Mouse (Mus musculus) megakaryocyte, adult 5-6 weeks (primary cell): ENCODE measurements around the gene Anxa11. TPM values are rescaled to one million over a fixed set of nuclear protein-coding genes. Genes with fewer than 3 reads are reported as not detected.
"Not testable (repeated sequence)": the region's sequence is repeated elsewhere in the genome, so short reads cannot be mapped to it uniquely, and the experiment has no call there.

Source experiments
- ATAC-seq: 2 replicates; pipeline ENCODE4 v1.8.0; 2016; ENCODE audit warnings: mild to moderate bottlenecking, inconsistent platforms; ENCODE audit not compliant: poor library complexity, severe bottlenecking
- total RNA-seq, 2 experiments: library from RNA; stranded (forward) in 1 of 2; stranded (reverse) in 1 of 2; fragments of 153-499, 151-499 nt in 1 of 2; fragments of 221-1000, 200-1000 nt in 1 of 2; gene quantifications; 2 replicates each; pipeline versions ENCODE4 v1.2.3 to v1.2.4; 2015 to 2017

Anxa11 gene
- total RNA-seq, 2 experiments from 2014 or later: 21.2 to 91.2 TPM

DNA sequence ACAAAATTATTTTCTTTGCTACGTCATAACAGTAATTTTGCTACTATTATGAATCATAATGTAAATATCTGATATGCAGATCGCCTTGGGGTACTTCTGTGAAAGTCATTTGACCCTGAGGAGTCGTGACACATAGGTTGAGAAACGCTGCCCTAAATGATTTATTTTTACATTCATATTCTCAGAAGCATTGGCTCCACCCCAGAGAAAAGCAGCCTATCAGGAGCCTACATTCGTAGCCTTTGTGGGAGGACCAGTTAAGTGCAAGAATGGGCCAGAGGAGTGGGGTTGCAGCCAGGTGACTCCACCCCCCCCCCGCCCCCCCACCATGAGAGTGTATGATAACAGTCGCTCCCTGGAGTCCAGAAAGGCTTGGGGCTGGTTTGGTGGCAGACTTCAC, 2.2 kb upstream of the Anxa11 start:
- no peak for ATAC-seq

DNA sequence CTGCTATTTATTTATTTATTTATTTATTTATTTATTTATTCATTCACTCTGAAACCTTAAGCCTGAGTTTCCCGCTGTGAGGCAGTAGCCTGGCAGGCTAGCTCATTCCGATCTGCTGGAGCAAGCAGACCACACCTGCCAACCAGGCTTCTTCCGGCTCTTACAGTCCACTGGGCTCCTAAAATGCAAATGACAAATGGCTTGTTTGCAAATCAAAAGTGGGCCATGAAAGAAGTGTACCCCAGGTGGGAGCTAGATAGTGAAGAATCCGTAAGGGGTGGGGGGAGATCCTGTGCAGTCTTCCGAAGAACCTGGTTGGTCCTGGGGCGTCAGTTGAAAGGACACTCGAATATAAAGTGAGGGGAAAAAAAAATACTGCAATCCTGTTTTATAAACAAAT, 995 bp upstream of the Anxa11 start:
- no peak for ATAC-seq

DNA sequence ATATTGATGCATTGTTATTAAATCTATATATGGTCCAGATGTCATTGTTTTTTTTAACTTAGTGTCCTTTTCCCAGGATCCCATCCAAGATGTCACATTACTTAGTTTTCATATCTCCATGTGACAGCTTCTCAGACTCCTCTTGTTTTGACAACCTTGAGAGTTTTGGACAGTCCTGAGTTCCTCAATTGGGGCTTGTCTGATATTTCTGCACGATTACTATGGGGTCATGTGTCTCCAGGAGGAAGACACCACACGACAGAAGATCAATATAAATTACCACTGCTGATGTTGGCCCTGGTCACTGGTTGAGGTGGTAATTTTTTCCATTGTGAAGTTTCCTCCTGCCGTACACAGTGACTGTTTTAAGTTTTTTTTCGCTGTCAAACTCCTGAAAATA, 377 bp upstream of the Anxa11 start:
- ATAC-seq: peak; percentile 31

- ATAC-seq: peak; percentile 26; the same call in 1 of the 2 replicates
These were observed 690 bp downstream of the Anxa11 start for GRCm38 (mm10) chr14:25842688-25843003.

DNA sequence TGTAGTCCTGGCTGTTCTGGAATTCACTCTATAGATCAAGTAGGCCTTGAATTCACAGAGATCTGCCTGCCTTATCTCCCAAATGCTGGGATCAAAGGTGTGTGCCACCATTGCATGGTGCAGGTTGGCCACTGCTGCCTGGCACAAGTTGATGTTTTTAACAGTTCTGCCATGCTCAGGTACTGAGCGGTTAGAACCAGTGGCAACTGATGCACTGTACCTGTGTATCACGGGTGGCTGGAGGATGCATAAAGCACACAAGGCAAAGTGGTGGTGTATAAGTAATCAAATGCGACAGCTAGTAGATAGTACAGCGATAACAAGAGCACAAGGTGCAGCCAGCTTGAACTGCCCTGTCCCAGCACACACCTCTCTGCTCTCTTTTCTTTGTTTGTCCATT, 2.4 kb downstream of the Anxa11 start:
- ATAC-seq: no peak

DNA sequence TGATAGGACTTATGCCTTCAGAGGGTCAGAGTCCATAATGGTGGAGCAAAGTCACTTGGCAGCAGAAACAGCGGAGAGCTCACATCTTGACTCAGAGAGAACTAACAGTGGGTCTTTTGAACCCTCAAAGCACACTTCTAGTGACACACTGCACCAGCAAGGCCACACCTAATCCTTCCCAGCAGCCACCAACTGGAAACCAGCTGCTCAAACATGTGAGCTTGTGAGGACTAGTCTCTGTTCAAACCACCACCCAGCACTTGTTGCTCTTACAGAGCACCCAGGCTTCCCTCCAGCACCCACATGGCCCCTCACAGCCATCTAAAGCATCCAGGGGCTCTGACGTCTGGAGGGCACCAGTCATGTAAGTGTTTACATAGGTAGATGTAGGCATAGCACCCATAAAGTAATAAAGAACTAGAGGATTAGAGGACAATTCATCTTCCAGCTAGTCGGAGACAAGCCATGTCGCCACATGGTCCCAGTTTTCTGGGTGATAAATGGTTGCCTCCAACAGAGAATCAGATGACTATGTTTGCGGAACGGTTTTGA, 4.0 kb downstream of the Anxa11 start:
- ATAC-seq: no peak

GRCm38 (mm10) chr14:25846516-25846915, 4.6 kb downstream of the Anxa11 start:
- no peak for ATAC-seq

DNA sequence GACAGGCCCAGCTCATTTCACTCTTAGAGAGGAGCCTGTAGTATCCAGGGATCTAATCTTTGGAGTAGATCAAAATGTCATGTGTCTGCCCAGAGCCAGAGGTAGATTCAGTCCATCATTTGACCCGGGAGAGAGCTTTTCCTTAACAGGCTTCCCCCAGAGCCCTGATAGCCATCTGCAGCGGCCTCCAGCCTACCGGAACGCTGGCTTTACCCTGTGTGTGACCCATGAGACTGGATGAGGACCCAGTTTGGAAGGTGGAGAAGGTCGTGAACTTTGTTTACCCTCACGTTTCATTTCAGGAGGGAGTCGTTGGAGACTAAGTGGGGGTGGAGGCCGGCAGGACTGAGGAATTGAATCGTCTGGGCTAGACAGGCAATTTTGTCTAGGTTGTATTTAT, 5.7 kb downstream of the Anxa11 start:
- no peak for ATAC-seq

- ATAC-seq: peak; percentile 79
These were observed 6.3 kb downstream of the Anxa11 start for GRCm38 (mm10) chr14:25848237-25848636.

DNA sequence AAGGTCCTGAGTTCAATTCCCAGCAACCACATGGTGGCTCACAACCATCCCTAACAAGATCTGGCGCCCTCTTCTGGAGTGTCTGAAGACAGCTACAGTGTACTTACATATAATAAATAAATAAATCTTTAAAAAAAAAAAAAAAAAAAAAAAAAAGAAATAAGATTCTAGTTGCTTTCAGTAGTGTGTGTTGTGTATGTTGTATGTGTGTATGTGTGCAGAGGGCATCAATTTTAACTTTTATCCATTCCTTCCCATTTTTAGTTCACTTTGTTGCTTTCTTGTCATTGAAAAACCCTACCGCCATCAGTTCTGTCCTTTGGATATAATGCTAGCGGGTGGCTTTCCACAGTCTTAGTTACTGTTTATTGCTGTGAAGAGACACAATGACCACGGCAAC, 6.8 kb downstream of the Anxa11 start:
- not testable (repeated sequence) for ATAC-seq

- peak; percentile 74 for ATAC-seq
These were observed 8.5 kb downstream of the Anxa11 start for GRCm38 (mm10) chr14:25850433-25850832.

- no peak for ATAC-seq
These were observed 9.2 kb downstream of the Anxa11 start for GRCm38 (mm10) chr14:25851189-25851588.

- no peak for ATAC-seq
These were observed 10.2 kb downstream of the Anxa11 start for GRCm38 (mm10) chr14:25852121-25852561.

GRCm38 (mm10) chr14:25853295-25853694, 11.3 kb downstream of the Anxa11 start:
- no peak for ATAC-seq

DNA sequence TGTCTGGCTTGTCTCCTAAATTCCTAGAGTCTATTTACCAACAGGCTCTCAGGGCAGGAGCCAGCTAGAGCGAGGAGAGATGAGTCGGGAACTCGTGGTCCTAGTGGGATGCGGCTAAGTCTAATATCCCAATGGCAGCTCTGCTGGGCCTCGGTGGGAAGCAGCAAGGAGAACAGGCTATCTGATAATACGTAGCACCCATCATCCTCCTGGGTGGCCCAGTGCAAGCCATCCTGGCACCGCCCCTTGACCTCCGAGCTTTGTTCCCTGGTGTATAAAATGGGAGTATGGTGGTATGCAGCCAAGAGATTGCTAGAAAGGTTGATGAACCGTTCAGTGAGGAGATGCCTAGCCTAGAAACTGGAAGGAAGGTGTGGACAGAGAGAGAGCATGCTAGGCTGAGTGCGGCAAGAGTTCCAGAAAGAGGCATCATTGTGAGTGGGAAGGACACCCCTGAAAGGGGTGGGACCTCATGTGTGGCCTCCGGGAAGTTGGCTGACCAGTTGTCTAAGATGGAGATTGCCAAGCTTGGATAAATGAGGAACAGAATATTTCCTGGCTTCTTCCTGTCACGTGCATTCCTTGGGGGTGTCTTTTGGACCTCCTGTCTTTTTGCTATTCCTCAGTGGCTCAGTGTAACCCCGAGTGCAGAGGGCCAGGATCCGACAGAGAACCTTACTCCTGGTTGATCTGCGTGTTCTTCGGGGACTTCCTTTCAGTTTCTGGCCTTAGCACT, 11.9 kb downstream of the Anxa11 start:
- ATAC-seq: no peak

GRCm38 (mm10) chr14:25855241-25855885, 13.4 kb downstream of the Anxa11 start:
- peak; percentile 59 for ATAC-seq

DNA sequence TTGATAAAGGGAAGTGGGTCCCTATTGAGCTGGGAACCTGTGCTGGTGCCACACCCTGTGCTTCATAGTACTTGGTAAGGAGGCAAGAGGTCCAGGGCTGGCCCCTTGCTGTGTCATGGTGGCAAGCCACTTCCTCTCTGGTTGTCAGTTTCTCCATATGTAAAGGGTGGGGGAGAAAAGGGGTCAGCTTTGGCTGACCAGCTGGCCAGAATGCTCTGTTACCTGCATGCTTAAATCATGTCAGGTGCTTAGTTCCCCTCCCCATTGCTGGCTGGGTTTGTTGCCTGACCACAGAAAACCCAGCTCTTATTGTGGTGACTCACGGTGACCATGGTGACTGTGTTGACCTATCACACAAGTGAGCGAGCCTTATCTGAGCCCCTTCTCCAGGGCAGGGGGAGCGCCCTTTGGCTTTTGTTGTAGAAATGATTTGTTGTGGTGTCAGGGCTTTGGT, 15.2 kb downstream of the Anxa11 start:
- peak; percentile 64 for ATAC-seq

GRCm38 (mm10) chr14:25857940-25858339, 16.0 kb downstream of the Anxa11 start:
- ATAC-seq: no peak

DNA sequence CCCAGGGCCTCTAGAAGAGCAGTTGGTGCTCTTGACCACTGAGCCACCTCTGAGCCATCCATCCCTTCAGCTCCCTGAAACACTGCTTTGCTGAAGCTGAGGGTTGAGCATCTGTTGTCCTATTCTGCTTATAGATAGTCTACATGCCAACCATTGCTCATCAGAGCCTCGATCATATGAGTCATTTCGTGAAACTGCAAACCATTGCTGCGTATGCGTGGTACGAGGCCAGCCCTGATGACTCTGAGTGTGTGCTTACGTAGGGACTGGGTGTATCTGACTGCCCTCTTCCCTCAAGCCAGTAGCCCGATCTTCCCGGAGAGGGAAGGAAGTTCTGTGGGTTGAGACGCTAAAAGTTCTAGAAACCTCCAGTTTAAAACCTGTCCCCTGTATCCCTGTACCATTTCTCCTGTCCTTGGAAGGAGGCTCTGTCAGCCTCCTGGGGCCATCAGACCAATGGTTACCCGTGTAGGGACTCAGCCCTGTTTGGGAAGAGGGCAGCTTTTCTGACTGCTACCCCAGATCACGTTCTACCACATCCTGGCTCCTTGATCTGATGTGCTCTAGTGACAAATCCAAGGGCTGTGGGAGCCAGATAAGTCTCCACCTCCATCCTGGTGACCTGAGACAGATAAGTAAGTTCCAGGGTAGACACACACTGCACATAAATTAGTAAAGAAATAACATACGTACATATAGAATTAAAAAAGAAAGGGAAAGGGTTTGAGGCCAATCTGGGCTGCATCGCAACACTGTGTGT, 20.0 kb downstream of the Anxa11 start:
- peak; percentile 65 for ATAC-seq

DNA sequence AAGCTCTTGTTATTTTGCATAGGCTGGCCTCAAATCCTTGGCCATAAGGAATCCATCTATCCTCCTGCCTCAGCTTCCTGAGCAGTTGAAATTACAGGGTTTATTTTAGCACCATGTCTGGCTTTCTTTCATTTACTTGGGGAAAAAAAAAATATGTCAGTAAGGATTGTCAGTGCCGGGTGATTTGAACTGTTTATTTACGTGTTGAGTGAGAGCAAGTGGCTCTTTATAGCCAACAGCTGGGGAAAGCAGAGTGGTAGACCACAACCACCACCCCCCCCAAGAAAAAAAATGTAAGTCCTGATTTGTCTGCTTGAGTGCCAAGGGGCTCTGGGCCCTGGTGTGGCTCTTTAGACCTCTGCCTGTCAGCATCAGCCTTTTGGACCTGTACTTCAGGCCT, 21.8 kb downstream of the Anxa11 start:
- no peak for ATAC-seq

GRCm38 (mm10) chr14:25865251-25865650, 23.3 kb downstream of the Anxa11 start:
- ATAC-seq: no peak
